Mouse (Mus musculus) heart, adult 9 months (tissue): ENCODE results near the gene Ccr8.
A peak's percentile ranks its signal among the peaks of the same experiment; 100 is the strongest.
"Not testable (repeated sequence)": the region's sequence is repeated elsewhere in the genome, so short reads cannot be mapped to it uniquely, and the experiment has no call there.

ENCODE experiments used
- DNase-seq, 2 experiments: peaks; one replicate each; pipeline ENCODE4 v3.0.0; 2022; ENCODE audit warnings: low spot score in 2 of 2

Gene Ccr8

DNA sequence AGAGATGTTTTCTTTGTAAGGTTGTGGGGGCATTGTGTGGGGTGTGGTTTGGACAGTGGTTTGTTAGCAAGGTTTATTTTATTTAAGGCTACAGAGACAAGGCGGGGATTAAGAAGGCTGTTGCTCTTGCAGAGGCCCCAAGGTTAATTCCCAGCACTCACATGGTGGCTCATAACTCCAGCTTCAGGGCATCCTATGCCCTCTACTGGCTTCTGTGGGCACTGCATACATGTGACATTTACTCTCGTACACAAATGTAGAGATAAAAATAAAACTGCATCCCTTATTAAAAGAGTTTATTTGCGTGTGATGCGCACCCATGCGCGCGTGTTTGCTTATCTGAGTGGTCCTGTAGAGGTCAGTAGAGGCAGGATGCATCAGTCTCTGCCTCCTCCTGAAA lies 2.8 kb upstream of the Ccr8 start:
- DNase-seq = no peak

DNA sequence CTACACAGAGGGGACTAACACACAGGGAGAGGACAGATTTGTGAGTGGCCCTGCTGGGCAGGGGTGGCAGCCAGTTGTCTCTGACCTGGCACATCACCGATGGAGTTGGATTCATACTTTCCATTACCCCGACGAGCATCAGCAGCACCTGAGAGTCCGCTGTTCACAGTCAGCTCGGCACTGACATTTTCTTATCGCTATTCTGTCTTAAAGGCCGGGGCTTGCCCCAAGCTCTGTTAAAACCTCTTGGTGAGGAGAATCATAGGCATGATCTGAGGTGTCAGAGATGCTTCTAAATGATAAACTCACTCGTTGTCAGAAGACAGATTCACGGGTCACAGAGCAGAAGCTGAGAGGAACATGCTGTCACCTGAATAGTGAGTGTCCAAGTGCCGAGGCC lies 828 bp upstream of the Ccr8 start:
- no peak for DNase-seq

GRCm38 (mm10) chr9:120093701-120094100 lies 1.8 kb downstream of the Ccr8 start:
- DNase-seq = no peak

DNA sequence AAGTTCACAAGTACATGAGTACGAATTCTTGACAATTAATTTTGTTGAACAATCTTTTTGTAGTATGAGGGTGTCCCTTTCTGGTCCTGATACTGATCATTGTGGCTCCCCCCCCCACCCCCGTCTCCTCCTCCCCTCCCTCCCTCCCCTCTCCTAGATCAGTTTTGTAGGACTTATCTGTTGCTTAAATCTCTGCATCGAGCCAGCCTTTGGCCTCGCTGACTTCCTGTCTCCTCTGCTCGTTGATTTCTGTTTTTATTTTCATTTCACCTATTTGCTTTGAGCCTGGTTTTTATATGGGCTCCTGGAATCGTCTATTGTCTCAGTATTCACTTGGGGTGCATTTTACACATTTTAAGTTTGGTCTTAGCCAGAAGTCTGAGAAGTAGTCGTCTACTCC lies 4.0 kb downstream of the Ccr8 start:
- DNase-seq = no peak

GRCm38 (mm10) chr9:120098682-120099081 lies 6.8 kb downstream of the Ccr8 start:
- peak; percentile 20 to 39 for DNase-seq

- DNase-seq = no peak
Observed at GRCm38 (mm10) chr9:120099304-120099703, 7.4 kb downstream of the Ccr8 start.

GRCm38 (mm10) chr9:120101165-120101564 lies 9.3 kb downstream of the Ccr8 start:
- DNase-seq = no peak

DNA sequence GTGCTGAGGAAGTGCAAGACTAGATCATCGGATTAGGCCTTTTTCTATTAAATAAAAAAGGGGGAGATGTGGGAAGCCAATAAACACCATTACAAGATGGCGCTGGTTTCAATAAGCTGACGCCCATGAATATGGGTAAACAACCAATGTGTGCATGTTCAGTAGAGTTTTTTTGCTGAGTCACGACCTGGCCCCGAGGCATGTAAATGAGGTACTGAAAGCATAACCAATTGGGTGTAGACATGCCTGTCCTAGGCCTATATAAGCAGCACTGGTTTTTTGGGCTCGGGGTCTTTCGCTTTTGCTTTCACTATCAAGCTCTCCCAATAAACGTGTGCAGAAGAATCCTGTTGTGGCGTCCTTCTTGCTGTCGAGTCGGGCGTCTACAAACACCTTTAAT lies 17.0 kb downstream of the Ccr8 start:
- DNase-seq = not testable (repeated sequence)

DNA sequence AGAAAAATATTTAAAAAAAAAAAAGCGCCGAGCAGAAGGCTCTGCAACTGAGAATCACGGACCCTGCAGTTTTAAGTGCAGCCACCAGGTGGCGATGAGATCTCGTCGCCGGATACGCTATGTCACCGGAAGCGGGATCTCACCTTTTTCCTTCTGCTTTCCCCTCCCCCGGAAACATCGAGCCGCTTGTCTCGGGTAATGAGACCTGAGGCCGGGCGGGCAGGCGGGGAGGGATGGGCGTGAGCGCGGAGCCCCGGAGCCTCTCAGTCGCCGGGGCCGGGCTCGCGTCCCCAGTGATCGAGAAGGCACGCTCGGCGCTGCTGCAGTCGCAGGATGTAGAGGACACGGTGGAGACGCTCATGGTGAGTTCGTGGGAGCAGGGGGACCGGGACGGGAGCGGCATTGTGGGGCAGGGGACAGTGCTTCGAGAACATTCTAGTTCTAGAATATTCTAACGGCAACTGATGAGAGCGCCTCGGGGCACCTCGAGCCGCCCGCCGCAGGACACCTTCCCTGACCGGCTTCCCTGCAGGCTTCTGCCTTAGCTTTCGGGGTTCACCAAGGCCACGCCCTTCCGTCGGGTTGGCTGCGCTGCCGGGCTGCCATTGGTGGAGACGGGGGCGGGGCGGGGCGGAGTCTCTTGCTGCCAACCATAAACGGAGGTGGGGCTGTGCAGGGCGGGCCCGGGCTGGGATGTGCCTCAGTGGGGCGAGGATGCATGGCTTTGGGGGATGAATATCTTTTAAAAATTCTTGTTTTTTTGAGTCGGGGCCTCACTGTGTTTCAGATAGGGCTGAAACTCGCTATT lies 18.5 kb downstream of the Ccr8 start, which contains the start of gene Slc25a38:
TSS of gene Slc25a38 (plus strand) at position 164 of the 808 bp plus-strand sequence.
- DNase-seq = peak; percentile 94 to 95

- DNase-seq = no peak
Observed at GRCm38 (mm10) chr9:120111156-120111945, 19.4 kb downstream of the Ccr8 start.

GRCm38 (mm10) chr9:120112472-120112871 lies 20.6 kb downstream of the Ccr8 start:
- DNase-seq = no peak

- no peak for DNase-seq
Observed at GRCm38 (mm10) chr9:120113456-120113855, 21.5 kb downstream of the Ccr8 start.

DNA sequence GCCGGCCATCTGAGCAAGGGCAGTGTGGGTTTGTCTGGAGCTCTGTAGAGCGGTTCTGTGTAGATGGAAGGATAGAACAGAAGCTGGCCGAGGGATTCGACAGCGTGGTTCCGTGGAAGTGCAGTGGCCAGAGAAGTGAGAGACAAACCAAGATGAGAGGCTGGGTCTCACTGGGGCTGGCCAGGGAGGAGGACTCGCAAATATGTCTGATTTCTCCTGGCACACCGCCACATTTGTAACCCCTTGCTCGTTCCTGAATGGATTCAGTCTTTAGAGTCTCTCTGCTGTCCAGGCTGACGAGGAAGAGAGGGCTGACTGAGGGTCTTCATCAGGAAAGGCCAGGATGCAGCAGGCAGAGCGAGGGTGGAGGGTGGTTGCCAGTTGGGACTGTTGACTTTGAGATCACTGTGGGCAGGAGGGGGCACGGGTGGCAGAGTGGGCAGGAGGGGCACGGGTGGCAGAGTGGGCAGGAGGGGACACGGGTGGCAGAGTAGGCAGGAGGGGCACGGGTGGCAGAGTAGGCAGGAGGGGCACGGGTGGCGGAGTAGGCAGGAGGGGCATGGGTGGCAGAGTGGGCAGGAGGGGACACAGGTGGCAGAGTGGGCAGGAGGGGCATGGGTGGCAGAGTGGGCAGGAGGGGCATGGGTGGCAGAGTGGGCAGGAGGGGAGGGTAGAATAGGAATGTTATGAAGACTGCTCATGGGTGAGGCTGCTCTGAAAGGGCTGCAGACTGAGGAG lies 22.3 kb downstream of the Ccr8 start:
- DNase-seq = no peak

DNA sequence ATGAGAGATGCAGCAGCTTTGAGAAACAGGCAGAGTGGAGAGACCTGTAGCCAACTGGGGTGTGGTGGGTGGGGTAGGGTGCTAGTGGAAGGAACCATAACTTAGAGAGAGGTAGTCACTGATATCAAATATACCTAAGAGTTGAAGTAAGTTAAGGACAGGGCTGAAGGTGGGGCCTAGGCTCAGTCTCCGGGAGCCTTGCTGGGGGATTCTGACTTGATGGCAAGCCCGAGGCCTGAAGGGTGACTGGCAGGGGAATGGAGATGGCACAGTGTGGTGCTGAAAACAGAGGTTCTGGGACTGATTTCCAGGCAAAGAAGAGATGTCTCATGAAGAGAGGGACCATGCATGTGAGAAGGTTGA lies 22.9 kb downstream of the Ccr8 start:
- no peak for DNase-seq

DNA sequence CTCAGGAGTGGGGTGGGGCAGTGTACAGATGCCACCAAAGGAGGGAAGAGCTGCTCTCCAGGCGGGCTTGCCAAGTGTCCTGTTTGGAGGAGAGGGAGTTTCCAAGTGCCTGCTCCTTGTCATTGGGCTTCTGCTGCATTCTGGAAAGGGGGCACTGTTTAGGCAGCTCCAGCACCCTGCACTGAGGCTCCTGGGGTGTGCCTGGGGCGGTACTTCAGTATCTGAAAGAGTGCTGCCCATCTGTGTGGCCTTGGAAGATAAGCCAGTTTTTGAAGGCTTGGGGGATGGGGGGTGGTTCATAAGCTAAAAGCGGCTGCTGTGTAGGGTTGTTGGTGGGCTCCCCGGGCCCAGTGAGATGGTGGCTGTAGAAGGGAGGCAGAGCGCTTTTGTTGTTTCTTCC lies 23.7 kb downstream of the Ccr8 start:
- no peak for DNase-seq

DNA sequence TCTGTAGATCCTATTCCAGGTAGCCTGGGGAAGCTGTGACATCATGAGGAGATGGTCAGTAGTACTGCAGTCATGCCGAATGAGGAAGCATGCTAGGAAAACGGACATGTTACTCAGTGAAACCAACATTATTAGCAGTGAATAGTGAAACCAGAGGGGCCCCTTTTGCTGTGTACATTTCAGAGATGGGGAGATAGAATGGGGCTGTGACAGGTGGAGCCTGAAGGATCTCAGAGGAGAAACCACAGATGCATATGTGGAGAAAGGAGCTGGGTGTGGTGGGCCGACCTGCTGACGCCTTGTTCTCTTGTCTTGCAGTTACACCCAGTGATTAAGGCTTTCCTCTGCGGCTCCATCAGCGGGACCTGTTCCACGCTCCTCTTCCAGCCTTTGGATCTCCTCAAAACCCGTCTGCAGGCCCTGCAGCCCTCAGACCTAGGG lies 24.3 kb downstream of the Ccr8 start:
- no peak for DNase-seq

GRCm38 (mm10) chr9:120118212-120118611 lies 26.3 kb downstream of the Ccr8 start:
- DNase-seq = no peak

DNA sequence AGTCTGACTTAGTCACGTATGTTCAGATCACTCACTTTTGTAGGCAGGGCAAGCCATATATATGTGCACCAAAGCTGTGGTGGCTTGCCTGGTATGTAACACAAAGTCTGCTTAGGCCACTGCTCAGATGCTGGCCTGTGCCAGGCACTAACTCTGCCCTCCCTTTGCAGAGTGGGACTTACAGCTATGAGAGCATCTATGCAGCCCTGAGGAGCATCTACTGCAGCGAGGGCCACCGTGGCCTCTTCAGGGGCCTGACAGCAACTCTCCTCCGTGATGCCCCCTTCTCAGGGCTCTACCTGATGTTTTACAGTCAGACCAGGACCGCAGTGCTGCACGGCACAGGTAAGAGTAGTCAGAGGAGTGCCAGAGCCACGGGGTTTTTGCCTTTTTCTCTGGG lies 28.6 kb downstream of the Ccr8 start:
- no peak for DNase-seq

GRCm38 (mm10) chr9:120126868-120127267 lies 35.0 kb downstream of the Ccr8 start:
- DNase-seq = no peak

DNA sequence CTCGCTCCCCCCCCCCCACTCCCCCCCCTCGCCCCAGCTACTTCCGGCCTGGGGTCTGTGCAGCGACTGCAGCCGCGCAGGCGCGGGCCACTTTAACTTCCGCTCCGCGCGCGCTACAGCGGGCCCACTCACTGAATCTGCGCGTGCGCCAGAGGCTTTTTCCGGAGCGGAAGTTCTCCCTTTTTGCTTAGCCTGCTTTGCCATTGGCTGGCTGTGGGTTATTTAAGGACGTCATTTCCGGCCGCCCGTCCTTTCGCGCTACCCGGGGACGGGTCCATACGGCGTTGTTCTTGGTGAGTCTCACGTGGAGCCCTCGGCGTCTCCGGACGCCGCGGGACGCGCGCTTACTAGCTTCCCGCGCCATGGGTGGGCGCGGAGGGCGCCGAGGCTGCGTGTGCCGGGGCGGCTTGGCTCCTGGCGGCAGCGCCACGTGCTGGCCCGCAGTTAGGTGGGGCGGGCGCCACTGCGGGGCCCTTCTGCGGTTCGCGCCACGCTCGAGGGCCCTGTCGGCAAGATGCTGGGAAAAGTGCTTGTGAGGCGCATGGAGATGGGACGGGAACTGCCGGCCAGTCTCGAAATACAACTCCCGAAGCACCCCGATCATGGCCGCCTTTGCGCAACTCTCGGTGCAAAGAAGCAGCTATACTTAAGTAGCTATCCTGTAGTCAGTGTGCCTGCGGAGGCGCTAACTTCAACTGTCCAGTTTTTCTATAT lies 35.8 kb downstream of the Ccr8 start, which contains the start of gene Rpsa:
TSS of gene Rpsa (plus strand) at position 152 of the 714 bp plus-strand sequence.
- peak; percentile 95 to 97 for DNase-seq

DNA sequence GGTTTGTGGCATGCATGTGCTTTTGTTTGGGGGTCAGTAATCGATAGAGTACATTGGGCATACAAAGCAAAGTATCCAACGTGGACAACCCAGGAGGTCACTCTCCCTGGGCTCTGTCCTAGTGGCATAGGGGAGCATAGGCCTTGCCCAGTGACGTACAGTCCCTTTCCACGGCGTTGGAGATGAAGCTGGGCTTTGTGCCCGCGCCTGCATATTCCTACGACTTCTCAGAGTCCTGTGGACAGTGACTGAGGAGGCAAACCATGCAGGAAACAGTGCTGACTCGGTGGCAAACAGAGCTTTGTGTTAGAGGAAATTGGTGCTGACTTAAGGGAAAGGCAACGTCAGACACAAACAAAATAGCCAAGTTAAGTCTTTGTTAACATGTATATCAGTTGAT lies 37.4 kb downstream of the Ccr8 start:
- DNase-seq = no peak
